Mouse (Mus musculus): Measurements from ENCODE around the gene AC131692.1.

- no peak for TF ChIP-seq POLR2AphosphoS2 (IDR thresholded peaks at IDR 0.05; ENCODE audit: insufficient read length, low read depth)
- TF ChIP-seq TCF12 (IDR thresholded peaks at IDR 0.05; ENCODE audit: insufficient read depth, poor library complexity, severe bottlenecking), result no peak
Measured at GRCm38 (mm10) chr19:6116113-6116850, 22.1 kb downstream of the AC131692.1 start.

Data from myocyte (in vitro differentiated cells).